Mouse (Mus musculus) forebrain, embryonic 12.5 days (tissue): ENCODE measurements around the gene 1190002N15Rik. TPM values are rescaled to one million over a fixed set of nuclear protein-coding genes. Genes with fewer than 3 reads are reported as not detected.

Experiments
- ATAC-seq: fragments of 200-750 bp; cut with Nextera tagmentation; 2 replicates; pipeline ENCODE4 v1.8.0; 2017; ENCODE audit warnings: moderate TSS enrichment; ENCODE audit not compliant: low FRiP score
- H3K27ac ChIP-seq: fragments of 300-500 bp; sonication (generic); 2 replicates; pipeline ENCODE4 v1.5.1; 2016; ENCODE audit warnings: mild to moderate bottlenecking
- H3K27me3 ChIP-seq: fragments of 300-500 bp; sonication (generic); 2 replicates; pipeline ENCODE4 v1.6.1; 2016; ENCODE audit warnings: mild to moderate bottlenecking
- H3K36me3 ChIP-seq: fragments of 300-500 bp; sonication (generic); replicated peaks from 2 replicates; pipeline ENCODE4 v1.6.1; 2016; ENCODE audit warnings: mild to moderate bottlenecking
- H3K4me1 ChIP-seq: fragments of 300-500 bp; sonication (generic); 2 replicates; pipeline ENCODE4 v1.6.1; 2016
- H3K4me2 ChIP-seq: fragments of 300-500 bp; sonication (generic); 2 replicates; pipeline ENCODE4 v1.6.1; 2016; ENCODE audit warnings: mild to moderate bottlenecking, moderate library complexity
- H3K4me3 ChIP-seq: fragments of 300-500 bp; sonication (generic); replicated peaks from 2 replicates; pipeline ENCODE4 v1.5.1; 2016; ENCODE audit warnings: mild to moderate bottlenecking
- H3K9ac ChIP-seq: fragments of 300-500 bp; sonication (generic); 2 replicates; pipeline ENCODE4 v1.6.1; 2016; ENCODE audit warnings: mild to moderate bottlenecking
- H3K9me3 ChIP-seq: fragments of 300-500 bp; sonication (generic); 2 replicates; pipeline ENCODE4 v1.6.1; 2016
- WGBS: fragments of 180-500 bp; shearing (Covaris S2); methylation state at CpG from one replicate; pipeline ENCODE4 v1.1.7; 2016; 5-methylcytosine and 5-hydroxymethylcytosine counted together
- polyA plus RNA-seq: library from polyadenylated mRNA; unstranded; fragments of >200 nt; fragmentation: Nextera tagmentation; extraction: Ambion mirVana; gene quantifications from 2 replicates; pipeline ENCODE4 v1.2.1, GENCODE M21; 2016

Gene 1190002N15Rik
- polyA plus RNA-seq, 1 experiment from 2014 or later, result 11.1 TPM

GRCm38 (mm10) chr9:94540343-94541095 lies 2.6 kb upstream of the 1190002N15Rik start:
- WGBS, result 59% methylated on average over 10 of the region's 10 CpGs
- Histone ChIP-seq H3K27ac (no peak overlapping the region), H3K4me2 (peak overlapping the region; percentile 6; the same call in 1 of the 2 replicates), H3K4me1 (peaks cover 29% of the 10 kb centered on the region), H3K36me3 (no peaks in the 10 kb centered on the region), H3K4me3 (no peak overlapping the region), H3K9ac (no peak overlapping the region), H3K27me3 (no peaks in the 10 kb centered on the region), H3K9me3 (no peaks in the 10 kb centered on the region)
- no peak for ATAC-seq

- Histone ChIP-seq H3K4me1 (peaks cover 32% of the 10 kb centered on the region), H3K9me3 (no peaks in the 10 kb centered on the region), H3K27ac (no peak overlapping the region), H3K36me3 (no peaks in the 10 kb centered on the region), H3K27me3 (no peaks in the 10 kb centered on the region), H3K9ac (peak overlapping the region; percentile 80), H3K4me3 (peak overlapping the region; percentile 70), H3K4me2 (peak overlapping the region; percentile 75)
- WGBS, result 26% methylated on average over 8 of the region's 8 CpGs
- no peak for ATAC-seq
Observed at GRCm38 (mm10) chr9:94539346-94539865, 1.5 kb upstream of the 1190002N15Rik start.

GRCm38 (mm10) chr9:94538823-94539143 lies 902 bp upstream of the 1190002N15Rik start:
- Histone ChIP-seq H3K27me3 (no peaks in the 10 kb centered on the region), H3K36me3 (no peaks in the 10 kb centered on the region), H3K27ac (peak overlapping the region; percentile 94), H3K4me1 (peaks cover 38% of the 10 kb centered on the region), H3K9ac (peak overlapping the region; percentile 80), H3K4me3 (peak overlapping the region; percentile 70), H3K4me2 (peak overlapping the region; percentile 75), H3K9me3 (no peaks in the 10 kb centered on the region)
- no peak; the same call in 1 of the 2 replicates for ATAC-seq
- WGBS, result under 1% methylated on average over 22 of the region's 22 CpGs

DNA sequence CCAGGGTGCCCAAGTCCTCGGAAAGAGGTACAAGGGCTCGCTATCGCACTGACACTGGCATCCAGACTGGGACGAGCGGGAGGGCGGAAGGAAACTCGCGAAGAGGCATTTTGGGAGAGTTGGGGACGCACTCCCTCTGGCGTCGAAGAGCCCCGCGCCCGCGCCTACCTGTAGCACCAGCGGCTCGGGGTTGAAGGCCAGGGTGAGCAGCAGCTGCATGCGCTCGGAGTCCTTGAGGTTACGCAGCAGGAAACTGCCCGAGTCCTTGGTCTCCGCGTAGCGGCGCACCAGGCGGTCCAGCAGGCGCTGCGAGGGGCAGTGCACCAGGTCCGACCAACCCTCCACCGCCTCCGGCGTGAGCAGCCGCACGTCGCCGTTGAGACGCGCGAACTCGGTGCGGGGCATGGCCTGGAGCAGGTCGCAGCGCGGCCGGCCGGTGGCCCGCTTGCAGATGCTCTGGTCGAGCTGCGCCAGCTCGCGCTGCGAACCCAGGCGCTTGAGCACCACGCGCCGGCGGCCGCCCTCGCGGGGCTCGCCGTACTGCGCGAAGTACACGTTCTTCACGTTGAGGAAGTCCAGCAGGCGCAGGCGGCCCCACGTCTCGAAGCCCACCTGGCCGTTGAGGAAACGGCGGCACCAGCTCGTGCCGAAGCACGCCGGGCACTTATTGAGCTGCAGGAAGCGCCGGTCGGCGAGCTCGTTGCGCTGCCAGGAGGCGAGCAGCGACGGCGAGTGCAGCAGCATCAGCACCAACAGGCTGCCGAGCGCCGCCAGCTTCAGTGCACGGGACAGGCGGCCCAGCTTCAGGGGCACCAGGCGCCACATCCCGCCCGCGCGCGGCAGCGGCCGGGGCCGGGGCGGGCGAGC lies 597 bp downstream of the 1190002N15Rik start:
- peaks cover 41% of the 10 kb centered on the region for H3K4me1 ChIP-seq
- H3K4me3 ChIP-seq, result peak overlapping the region; percentile 70
- H3K9me3 ChIP-seq, result no peaks in the 10 kb centered on the region
- no peaks in the 10 kb centered on the region for H3K36me3 ChIP-seq
- ATAC-seq, result peak; percentile 64
- under 1% methylated on average over 97 of the region's 103 CpGs for WGBS
- H3K27ac ChIP-seq, result peak overlapping the region; percentile 94
- H3K27me3 ChIP-seq, result no peaks in the 10 kb centered on the region
- H3K9ac ChIP-seq, result peak overlapping the region; percentile 80
- H3K4me2 ChIP-seq, result peak overlapping the region; percentile 75

DNA sequence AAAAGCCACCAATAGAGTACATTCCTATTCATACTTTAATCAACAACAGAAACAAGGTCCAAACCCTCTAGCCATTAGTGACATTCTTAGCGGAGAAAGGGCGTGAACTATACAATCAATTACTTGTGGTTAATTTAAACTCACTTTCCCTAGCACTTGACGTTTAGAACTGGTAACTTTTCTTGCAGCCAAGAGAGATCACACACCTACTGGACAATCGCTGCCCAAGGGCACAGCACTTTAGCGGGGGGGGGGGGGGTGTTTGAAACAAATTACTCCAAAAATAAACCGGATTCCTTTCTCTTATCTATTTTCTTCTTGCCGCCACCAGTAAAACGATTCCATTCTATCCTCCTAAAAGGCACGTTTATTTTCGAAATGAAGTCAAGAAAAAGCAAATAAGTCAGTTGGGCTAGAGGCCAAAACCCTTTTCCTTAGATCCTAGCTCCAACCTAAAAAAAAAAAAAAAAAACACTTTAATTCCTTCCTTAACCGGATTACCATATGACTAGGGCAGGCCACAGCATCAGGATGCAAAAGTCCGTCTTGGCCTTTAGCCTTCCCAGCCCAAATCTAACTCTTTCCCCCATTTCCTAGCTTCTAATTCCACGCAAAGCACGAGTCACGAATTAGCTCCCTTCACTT lies 1.5 kb downstream of the 1190002N15Rik start:
- Histone ChIP-seq H3K9ac (peak overlapping the region; percentile 80), H3K27ac (peak overlapping the region; percentile 94), H3K27me3 (no peaks in the 10 kb centered on the region), H3K9me3 (no peaks in the 10 kb centered on the region), H3K36me3 (no peaks in the 10 kb centered on the region), H3K4me3 (peak overlapping the region; percentile 70), H3K4me1 (peaks cover 41% of the 10 kb centered on the region), H3K4me2 (peak overlapping the region; percentile 75)
- WGBS, result under 1% methylated on average over 15 of the region's 15 CpGs
- no peak for ATAC-seq

- Histone ChIP-seq H3K4me2 (0 out of 2 replicates have a peak overlapping the region, but pooled peaks have one; percentile 75), H3K27me3 (no peaks in the 10 kb centered on the region), H3K9ac (no peak overlapping the region), H3K4me3 (no peak overlapping the region), H3K27ac (no peak overlapping the region), H3K36me3 (no peaks in the 10 kb centered on the region), H3K9me3 (no peaks in the 10 kb centered on the region), H3K4me1 (peaks cover 32% of the 10 kb centered on the region)
- ATAC-seq, result no peak
Observed at GRCm38 (mm10) chr9:94534795-94535194, 3.1 kb downstream of the 1190002N15Rik start.

- no peaks in the 10 kb centered on the region for H3K27me3 ChIP-seq
- WGBS, result 78% methylated on average over 2 of the region's 2 CpGs
- no peak overlapping the region for H3K9ac ChIP-seq
- H3K36me3 ChIP-seq, result no peaks in the 10 kb centered on the region
- peak overlapping the region; percentile 34 for H3K4me2 ChIP-seq
- H3K9me3 ChIP-seq, result no peaks in the 10 kb centered on the region
- 0 out of 2 replicates have a peak overlapping the region, but pooled peaks have one; percentile 0 for H3K4me3 ChIP-seq
- no peak for ATAC-seq
- peaks cover 26% of the 10 kb centered on the region for H3K4me1 ChIP-seq
- no peak overlapping the region for H3K27ac ChIP-seq
Observed at GRCm38 (mm10) chr9:94534226-94534625, 3.7 kb downstream of the 1190002N15Rik start.

- Histone ChIP-seq H3K4me2 (peak overlapping the region; percentile 34), H3K27ac (no peak overlapping the region), H3K36me3 (no peaks in the 10 kb centered on the region), H3K9ac (no peak overlapping the region), H3K9me3 (no peaks in the 10 kb centered on the region), H3K4me3 (0 out of 2 replicates have a peak overlapping the region, but pooled peaks have one; percentile 5), H3K27me3 (no peaks in the 10 kb centered on the region), H3K4me1 (peaks cover 23% of the 10 kb centered on the region)
- ATAC-seq, result no peak
- 24% methylated on average over 4 of the region's 4 CpGs for WGBS
Observed at GRCm38 (mm10) chr9:94533641-94534040, 4.2 kb downstream of the 1190002N15Rik start.

DNA sequence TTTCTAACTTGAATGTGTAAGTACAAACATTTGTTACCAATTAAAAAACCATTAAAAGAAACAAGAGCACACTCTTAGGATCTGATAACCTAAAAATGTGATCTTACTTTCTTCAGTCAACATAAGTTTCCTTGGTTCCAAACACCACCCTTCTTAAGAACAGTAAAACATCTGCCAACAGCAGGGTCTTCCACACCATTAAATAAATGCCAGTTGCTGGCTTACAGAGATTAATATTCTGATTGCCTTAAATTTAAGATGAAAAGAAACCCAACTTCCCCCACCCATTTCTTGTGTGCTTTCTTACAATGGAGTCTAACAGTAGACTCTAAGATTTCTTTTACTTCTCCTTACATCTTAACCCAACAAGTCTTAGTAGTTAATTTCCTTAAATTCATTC lies 7.9 kb downstream of the 1190002N15Rik start:
- H3K27ac ChIP-seq, result no peak overlapping the region
- no peaks in the 10 kb centered on the region for H3K27me3 ChIP-seq
- H3K9ac ChIP-seq, result no peak overlapping the region
- H3K4me2 ChIP-seq, result no peak overlapping the region
- no peak for ATAC-seq
- no peaks in the 10 kb centered on the region for H3K36me3 ChIP-seq
- H3K4me1 ChIP-seq, result peaks cover 9% of the 10 kb centered on the region
- no peak overlapping the region for H3K4me3 ChIP-seq
- no peaks in the 10 kb centered on the region for H3K9me3 ChIP-seq

DNA sequence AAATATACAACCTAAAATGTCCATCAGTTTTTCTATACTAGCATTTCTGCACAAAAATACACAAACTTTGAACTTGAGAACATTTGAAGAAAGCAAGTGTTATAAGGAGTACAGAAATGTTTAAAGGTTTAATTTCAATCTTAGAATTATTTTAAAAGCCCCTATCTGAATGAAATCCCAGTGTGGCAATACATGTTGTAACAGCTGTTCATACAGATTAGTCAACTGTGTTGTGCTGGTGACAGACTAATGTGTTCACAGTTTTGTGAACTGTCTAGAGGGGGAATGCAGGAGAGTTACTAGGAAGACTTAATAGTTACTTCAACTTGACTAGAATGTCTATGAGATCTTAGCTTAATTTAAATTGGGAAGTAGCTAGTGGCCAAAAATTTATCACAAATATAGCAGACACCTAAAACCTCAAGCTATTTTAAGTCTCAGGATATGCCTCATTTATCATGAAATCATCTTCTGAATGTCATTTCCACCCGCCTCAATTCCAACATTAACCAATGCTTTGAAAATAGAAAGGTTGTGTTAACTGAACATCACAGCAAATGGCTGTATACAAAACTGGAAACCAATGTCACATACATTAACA lies 8.6 kb downstream of the 1190002N15Rik start:
- peaks cover 7% of the 10 kb centered on the region for H3K4me1 ChIP-seq
- no peak for ATAC-seq
- no peak overlapping the region for H3K9ac ChIP-seq
- H3K4me2 ChIP-seq, result no peak overlapping the region
- H3K4me3 ChIP-seq, result no peak overlapping the region
- no peaks in the 10 kb centered on the region for H3K36me3 ChIP-seq
- no peaks in the 10 kb centered on the region for H3K27me3 ChIP-seq
- WGBS, result 86% methylated on average over 1 of the region's 1 CpGs
- no peak overlapping the region for H3K27ac ChIP-seq
- no peaks in the 10 kb centered on the region for H3K9me3 ChIP-seq

GRCm38 (mm10) chr9:94526473-94526872 lies 11.4 kb downstream of the 1190002N15Rik start:
- H3K4me3 ChIP-seq, result no peak overlapping the region
- H3K4me2 ChIP-seq, result no peak overlapping the region
- H3K27ac ChIP-seq, result no peak overlapping the region
- no peak overlapping the region for H3K9ac ChIP-seq
- H3K36me3 ChIP-seq, result no peaks in the 10 kb centered on the region
- no peaks in the 10 kb centered on the region for H3K27me3 ChIP-seq
- no peaks in the 10 kb centered on the region for H3K4me1 ChIP-seq
- no peaks in the 10 kb centered on the region for H3K9me3 ChIP-seq
- ATAC-seq, result peak; percentile 60; the same call in 1 of the 2 replicates
- 57% methylated on average over 7 of the region's 7 CpGs for whole genome bisulfite sequencing

DNA sequence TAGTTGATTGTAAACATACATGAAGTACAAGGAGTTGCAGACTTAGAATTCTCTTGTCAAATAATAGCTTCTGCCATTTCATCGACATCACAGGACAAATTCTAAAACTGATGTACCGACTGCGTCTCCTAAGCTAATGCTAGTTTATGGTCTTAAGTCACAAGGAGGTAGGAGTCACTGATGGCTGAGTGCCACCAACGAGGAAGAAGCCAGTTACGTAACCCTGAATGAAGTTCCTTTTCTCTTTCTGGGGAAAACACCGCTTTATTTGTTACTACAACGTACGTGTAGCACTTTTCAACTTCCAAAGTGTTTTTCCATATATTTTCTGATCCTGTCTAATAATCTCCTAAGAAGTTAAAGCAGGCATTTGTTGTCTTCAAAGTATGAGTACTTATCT lies 25.6 kb downstream of the 1190002N15Rik start:
- H3K4me3 ChIP-seq, result no peak overlapping the region
- H3K27me3 ChIP-seq, result no peaks in the 10 kb centered on the region
- WGBS, result 94% methylated on average over 8 of the region's 8 CpGs
- no peaks in the 10 kb centered on the region for H3K9me3 ChIP-seq
- no peak overlapping the region for H3K27ac ChIP-seq
- no peak overlapping the region for H3K9ac ChIP-seq
- ATAC-seq, result no peak
- H3K4me1 ChIP-seq, result no peaks in the 10 kb centered on the region
- no peak overlapping the region for H3K4me2 ChIP-seq
- no peaks in the 10 kb centered on the region for H3K36me3 ChIP-seq
